Mouse (Mus musculus): ENCODE data around the gene Mok.
A peak's percentile ranks its signal among the peaks of the same experiment; 100 is the strongest.
"Not testable (repeated sequence)": the region's sequence is repeated elsewhere in the genome, so short reads cannot be mapped to it uniquely, and the experiment has no call there.

The Mok gene

DNA sequence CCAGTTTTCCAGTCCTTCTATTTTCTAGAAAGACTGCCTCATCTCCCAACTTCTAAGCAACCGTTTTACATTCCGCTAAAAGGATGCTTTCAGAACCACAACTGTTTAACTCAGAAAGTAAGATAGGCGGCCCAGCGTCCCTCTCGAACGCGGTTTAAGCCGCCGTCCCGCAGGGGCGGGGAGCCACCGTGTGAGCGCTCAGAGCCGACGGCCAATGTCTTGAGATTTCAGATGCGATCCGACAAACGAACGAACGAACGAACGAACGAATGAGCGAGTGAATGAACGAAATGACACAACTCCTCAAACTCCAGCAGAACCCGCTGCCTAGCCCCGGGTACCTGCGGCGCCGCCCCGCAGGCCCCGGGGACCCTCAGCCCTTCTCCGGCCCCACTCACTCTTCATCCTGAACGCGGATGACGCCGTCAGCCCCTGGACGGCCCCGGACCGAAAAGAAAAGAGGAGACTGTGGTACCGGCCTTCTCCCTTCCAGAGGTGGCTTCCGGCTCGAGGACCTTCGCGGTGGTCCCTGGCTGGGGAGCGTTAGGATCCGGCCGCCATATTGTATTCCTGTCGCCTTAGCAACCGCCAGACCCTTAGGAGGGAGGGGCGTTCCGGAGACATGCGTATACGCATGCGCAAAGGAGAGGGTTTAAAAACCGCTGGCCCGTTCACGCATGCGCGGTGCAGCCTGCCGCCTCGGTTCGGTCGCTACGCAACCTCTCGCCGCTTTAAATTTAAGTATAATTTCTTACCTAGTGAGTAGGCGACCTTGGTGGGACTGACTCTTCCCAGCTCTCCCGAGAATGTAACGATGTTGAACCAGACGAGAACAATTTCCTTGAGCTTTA, at the start of gene Mok:
TSS of gene Mok (minus strand) at position 592 of the 851 bp plus-strand sequence.
- peak; percentile 95 for DNase-seq (ENCODE audit: low spot score)

DNA sequence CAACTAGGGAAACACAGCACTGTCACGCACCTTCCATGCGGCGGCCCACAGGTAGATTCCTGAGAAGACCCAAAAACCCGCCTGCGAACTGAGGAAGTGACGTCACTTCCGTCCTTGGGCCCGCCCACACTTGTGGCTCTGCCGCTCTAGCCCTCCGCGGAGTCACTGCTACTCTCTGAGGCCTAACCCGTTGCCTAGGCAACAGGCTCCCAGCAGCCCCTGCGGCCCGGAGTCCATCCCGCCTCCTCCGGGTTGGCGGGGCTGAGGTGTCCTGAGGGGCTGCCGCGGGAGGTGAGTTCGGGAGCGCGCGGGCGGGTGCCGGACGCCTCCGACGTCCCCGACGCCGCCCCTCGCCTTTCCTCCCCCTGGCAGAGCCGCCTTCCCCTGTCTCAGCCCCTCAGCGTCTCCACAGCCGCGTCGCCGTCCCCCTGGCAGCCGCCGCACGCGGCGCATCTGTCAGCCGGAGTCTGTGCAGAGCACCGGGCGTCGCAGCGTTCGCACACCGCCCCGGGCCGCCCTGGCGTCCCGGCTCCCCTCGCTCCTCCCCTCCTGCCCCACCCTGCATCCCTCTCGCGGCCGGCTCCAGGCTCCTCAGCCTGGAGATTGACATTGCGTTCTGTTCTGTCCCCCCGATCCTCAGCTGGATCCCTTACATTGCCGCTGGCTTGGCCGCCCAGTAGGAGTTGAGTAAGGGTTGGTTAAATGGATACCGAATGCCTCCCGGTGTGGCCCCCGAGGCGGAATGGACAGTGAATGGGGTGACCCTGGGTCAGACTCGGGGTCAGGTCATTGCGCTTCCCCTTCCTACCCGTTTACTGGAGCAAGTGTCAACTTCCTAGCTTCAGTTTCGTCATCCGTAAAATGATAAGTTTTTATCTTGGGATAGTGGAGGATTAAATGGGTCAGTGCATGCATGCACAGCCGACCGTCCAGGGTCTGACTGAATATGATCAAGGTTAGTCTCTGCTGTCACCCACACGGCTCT, 48.6 kb upstream of the Mok start, which contains the start of the genes Cinp and Tecpr2:
TSS of gene Cinp (minus strand) at position 110 of the 985 bp plus-strand sequence.
TSS of gene Tecpr2 (plus strand) at position 229 of the 985 bp plus-strand sequence.
- peak; percentile 98 for DNase-seq (ENCODE audit: low spot score)

DNA sequence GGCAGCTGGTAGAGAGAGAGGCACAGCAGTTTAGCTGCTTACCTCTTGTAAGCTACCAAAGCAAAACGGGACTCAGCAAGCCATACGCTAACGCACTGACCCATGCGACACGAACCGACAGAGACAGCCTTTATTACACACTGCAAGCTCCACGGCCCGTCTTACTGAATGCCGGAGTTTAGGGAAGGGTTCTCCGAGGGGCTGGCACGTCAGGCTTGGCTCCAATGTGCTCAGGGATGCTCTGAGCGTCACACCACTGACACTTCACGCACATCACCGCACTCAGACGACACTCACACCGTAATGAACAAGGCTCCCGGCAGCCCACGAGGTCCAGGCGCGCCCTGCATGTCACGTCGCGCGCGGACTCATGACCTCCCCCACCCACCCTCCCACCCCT, 47.9 kb upstream of the Mok start:
- no peak for DNase-seq (ENCODE audit: low spot score)

DNA sequence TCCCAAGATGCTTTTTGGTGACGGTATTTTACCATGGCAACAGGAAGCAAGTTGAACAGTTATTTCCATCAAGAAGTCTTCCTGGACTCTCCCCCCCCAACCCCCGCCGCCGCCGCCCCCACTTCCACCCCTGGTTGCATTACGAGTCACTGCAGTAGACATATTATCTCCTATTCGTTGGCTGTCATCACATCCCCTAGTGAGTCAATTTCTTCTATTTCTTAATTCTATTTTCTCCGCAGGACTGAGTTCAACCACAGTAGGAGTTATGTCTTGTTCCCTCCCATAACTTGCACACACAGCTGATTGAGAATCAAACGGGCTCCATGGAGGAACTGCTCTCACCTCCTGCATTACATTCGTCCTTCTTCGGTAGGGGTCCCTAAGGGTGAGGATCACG, 47.4 kb upstream of the Mok start:
- no peak for DNase-seq (ENCODE audit: low spot score)

DNA sequence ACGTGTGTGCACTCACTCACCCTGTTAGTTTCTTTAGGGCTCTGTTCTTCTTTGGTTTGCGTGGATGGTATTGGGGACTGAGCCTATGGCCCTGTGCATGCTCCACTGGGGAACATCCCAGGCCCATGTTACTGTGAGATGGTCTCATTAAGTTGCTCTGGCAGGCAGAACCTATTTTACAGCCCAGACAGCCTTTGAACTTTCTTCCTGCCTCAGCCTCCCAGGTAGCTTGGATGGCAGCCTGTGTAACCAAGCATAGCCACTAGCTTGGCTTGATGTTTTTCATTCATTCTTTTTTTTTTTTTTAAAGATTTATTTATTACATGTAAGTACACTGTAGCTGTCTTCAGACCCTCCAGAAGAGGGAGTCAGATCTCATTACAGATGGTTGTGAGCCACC, 44.5 kb upstream of the Mok start:
- DNase-seq (ENCODE audit: low spot score) = no peak

DNA sequence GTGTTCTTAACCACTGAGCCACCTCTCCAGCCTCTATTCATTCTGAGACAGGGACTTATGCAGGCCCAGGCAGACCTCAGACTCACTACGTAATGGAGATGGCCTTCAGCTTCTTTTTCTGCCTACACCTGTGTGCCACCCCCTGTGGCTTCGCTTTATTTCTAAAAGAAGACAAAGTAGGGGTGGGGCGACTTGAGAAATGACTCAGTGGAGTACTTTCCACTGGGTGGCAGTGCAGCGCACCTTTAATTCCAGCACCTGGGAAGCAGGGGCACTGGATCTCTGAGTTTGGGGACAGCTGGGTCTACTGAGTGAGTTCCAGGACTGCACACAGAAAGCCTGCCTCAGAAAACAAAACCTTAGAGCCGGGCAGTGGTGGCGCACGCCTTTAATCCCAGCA, 41.6 kb upstream of the Mok start:
- no peak for DNase-seq (ENCODE audit: low spot score)

DNA sequence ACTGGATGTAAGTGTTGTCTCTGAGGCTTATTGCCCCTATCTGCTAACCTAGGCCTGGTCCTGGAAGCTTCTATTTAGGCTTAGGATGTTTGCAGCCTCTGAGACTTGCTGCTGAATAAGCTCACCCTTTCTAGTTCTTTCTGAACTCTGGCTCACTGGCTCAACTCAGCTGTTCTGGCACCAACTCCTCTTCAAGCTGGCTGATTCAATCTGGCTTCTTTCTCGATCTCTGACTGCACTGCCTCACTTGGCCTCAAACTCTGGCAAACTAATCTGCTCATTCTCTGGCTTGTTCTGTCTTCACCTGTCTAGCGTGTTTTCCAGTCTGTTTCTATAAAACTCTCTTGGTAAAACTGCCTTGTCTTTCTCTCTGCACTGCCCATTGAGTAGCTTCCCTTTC, 34.6 kb upstream of the Mok start:
- DNase-seq (ENCODE audit: low spot score) = no peak

DNA sequence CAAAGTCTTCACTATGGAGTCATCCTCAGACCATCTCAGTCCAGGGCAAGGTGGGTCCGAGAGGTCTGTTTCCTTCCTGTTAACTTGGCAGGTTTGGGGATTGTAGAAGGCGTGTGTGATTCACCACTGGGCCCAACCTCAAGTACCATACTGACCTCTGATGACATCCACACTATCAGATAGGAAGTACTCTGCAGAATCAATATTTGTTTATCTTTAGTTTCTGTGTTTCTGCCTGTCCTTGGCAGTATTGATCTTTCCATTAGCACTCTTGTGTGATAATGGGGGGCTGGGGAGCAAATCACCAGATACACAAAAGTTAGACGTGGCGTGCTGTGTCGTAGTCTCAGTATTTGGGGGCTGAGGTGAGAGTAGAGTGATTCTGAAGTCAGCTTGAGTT, 30.5 kb upstream of the Mok start:
- DNase-seq (ENCODE audit: low spot score) = no peak

DNA sequence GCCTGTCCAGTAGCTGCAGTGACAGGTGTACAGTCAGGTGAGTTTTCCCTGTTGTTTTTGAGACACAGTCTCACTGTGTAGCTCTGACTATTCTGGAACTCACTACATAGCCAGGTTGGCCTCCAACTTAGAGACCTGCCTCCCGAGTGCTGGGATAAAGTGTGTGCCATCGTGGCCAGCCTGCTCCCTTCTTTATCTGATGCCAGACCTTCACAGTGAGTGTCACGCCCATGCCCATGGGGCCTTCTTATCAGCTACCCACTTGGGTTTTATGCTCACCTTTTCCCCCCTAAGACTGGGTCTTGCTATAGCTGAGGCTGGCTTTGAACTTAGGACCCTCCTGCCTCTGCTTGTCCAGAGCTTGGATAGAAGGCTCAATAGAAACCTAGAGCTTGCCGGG, 29.4 kb upstream of the Mok start:
- no peak for DNase-seq (ENCODE audit: low spot score)

DNA sequence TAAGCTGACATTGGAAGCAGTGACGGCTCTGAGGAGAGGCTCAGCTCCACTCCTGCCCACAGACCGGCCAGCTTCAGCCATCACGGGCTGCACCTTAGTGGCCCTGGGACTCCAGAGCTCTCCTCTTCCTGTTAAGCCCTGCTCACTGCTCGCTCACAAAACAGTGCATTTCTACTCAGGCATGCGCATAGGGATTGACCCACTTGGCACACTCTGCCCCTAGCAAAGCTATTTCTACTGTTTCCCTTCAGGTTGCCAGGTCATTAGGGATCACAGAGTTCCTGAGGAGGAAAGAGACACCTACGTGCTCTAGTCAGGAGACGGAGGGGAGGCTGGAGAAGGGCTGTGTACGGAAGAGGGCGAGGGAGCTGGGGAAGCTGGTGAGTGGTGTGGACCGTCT, 25.2 kb upstream of the Mok start:
- no peak for DNase-seq (ENCODE audit: low spot score)

DNA sequence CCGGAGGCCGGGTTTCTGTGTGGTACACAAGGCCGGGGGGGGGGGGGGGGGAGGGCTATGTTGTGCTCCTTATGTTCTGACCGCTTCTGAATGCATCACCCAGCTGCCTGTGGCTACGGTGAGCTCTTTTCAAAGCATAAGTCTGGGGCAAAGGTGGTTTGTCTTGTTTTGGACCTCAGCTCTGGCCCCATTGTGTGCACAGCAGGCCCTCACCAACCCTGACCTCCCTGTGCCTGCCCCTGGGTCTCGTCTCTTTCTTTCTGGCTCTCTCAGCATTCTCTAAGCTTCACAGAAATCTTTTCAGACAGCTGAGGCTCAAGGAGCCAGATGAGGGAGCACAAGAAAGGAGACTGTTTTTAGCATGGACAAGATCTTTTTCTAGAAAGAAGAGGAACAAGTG, 24.8 kb upstream of the Mok start:
- DNase-seq (ENCODE audit: low spot score) = no peak

DNA sequence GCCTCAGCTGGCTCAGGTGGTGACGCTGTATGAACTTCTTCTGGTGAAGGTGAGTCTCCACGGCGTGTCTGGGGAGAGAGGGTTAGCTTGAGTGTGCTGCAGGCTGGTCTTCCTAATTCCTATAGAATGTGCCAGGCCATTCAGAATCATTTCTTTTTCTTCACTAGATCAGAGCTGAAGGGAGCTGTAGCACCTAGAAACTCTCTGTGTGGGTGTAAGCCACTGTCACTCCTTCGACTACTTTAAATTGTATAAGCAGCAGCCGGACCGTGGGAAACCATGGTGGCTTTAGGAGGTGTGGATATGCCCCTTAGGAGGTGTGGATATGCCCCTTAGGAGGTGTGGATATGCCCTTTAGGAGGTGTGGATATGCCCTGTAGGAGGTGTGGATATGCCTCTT, 23.3 kb upstream of the Mok start:
- no peak for DNase-seq (ENCODE audit: low spot score)

DNA sequence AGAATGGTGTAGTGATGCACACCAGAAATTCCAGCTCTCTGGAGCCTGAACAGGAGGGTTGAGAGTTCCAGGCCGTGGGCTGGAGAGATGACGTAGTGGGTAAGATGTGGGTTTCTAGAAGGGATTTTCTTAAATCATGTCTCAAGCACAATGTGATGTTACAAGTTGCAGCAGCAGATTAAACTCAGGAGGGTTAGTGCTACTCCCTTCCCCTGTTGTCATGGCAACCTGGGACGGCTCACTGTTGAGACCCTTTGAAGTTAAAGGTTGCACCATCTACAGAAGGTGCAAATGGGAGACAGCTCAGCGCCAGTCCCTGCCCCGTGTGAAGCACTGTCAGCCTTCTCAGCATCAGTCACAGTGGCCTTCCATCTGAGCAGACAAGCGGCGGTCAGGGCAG, 20.5 kb upstream of the Mok start:
- DNase-seq (ENCODE audit: low spot score) = no peak

DNA sequence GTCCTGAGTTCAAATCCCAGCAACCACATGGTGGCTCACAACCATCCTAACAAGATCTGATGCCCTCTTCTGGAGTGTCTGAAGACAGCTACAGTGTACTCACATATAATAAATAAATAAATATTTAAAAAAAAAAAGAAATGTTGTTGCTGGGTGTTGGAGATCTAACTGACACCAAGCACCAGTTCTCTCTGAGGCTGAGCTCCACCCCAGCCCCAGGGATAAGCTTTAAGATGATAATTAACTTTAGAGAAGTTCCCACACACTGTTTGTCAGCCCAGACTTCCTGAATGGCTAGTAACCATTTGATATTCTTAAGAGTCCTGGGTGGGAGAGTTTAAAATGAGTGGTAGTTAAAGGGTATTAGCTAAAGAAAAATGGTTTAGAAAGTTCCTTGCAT, 19.6 kb upstream of the Mok start:
- DNase-seq (ENCODE audit: low spot score) = no peak

DNA sequence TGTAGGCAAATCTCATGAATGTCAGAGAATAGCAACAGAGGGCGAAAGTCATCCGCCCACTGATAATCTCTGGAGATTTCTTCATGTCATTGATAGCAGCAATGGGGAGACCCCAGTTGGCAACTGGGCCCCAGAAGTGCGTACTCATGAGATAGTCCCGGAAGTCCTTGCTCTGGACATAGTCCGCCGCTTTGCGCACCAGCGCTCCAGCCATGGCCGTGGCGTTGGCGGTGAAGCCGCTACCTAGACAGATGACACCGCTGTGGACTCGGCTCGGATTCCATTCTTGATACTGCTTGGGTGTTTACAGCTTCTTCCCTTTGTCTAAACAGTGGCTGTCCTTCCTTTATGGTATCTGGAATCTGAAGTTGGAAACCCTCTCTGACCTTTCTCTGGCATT, 17.9 kb upstream of the Mok start:
- DNase-seq (ENCODE audit: low spot score) = not testable (repeated sequence)

DNA sequence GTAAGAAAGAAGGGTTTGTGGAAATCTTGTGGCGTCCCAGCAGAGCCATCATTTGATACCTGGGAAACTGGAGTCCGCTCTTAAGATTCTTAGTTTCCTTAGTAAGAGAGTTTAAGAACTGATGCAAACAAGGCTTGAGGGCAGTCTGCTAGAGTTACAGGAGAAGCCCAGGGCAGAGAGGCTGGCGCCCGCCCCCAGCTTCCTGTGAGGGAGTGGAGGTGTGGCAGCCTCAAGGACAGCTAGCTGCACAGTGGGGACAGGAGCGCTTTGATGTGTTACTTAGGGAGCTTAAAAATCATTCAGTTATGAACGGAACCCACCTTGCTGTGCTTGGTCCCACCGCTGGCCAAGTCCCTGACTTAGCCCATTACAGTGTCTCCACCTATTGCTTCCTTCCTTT, 16.5 kb upstream of the Mok start:
- DNase-seq (ENCODE audit: low spot score) = peak; percentile 28

DNA sequence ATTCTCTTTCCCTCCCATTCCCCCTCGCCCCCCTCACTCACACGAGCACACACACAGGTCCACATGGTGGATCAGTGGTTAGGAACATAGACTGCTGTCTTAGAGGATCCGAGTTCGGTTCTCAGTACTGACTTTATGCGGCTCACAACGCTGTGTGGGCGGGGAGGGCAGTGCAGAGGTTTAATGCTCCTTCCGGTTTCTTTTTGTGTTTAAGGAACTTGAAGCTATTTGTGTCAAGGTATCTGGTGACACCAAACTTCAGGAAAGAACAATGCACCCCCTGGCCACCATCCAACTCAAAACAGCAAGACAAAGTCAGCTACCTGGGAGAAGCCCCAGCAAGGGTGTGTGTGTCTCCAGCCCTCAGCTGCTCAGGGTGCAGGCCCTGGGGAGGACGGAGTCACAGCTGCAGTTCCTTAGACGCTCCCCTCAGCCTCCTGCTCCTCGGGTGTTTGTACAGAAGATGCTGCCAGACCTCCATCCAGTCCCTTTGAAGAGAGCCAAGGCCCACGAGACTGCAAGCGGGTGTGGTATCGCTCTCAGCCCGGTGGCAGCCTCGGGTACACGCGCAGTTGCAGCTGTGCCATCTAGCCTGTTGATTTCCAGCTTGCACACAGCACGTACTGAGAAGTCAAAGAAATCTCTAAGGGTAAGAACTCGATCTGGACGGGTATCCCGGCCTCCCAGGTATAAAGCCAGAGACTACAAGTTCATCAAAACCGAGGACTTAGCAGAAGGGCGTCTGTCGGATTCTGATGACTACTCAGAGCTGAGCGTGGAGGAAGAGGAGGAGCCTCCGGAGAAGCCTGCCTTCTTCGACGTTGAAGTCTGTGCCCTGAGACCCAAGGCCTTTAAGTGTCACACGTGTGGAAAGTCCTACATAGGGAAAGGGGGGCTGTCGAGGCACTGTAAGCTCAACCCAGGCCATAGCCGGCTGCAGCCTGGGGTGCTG, 14.3 kb upstream of the Mok start:
- no peak for DNase-seq (ENCODE audit: low spot score)

DNA sequence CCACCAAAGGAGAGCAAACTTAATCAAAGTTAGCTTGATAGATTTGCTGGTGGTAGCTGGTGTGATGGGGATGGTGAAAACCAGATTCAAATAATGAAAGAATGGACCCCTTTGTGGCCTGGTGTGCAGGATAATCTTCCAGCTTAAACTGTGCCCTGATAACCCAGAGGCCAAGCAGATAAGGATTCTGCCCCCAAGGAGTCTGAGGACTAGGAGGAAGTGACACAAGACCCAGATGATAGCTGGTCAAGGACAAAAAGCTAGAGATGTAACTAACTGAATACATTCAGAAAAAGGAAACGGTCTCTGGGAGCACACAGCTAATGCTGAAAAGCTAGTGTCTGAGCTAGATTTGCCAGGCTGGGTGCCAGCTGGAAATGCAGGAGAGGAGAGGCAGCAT, 11.2 kb upstream of the Mok start:
- no peak for DNase-seq (ENCODE audit: low spot score)

DNA sequence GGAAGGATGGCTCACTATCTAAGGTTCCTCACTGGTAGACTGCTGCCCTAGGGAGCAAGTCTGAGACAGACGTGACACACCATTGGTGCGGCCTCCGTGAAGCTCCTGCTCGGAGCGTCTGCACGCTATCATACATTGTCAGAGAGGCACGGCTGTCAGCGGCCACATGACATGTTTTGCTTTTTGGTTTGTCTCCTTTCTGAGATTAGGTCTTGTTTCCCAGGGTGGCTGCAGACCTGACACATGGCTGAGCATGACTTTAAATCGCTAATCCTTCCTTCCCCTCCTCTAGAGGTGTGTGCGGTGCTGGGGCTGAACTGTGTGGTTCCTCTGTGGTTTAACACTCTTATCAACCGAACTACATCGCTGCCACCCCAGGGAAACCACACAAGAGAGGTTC, 10.7 kb upstream of the Mok start:
- DNase-seq (ENCODE audit: low spot score) = no peak

DNA sequence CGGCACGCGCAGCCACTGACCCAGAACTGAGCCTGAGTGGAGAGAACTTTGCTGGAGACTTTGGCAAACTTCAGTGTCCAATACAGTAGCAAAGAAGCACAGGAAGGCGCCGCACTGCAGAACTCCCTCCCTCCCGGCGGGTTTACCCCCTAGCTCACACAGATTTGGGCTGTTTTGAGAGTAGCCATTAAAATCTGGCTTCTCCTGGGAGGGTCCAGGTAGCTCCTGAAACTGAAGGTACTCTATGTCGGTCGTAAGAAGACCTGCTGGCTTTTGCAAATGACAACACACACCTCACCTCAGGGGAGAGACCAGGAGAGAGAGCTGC, 10.2 kb upstream of the Mok start:
- no peak for DNase-seq (ENCODE audit: low spot score)

DNA sequence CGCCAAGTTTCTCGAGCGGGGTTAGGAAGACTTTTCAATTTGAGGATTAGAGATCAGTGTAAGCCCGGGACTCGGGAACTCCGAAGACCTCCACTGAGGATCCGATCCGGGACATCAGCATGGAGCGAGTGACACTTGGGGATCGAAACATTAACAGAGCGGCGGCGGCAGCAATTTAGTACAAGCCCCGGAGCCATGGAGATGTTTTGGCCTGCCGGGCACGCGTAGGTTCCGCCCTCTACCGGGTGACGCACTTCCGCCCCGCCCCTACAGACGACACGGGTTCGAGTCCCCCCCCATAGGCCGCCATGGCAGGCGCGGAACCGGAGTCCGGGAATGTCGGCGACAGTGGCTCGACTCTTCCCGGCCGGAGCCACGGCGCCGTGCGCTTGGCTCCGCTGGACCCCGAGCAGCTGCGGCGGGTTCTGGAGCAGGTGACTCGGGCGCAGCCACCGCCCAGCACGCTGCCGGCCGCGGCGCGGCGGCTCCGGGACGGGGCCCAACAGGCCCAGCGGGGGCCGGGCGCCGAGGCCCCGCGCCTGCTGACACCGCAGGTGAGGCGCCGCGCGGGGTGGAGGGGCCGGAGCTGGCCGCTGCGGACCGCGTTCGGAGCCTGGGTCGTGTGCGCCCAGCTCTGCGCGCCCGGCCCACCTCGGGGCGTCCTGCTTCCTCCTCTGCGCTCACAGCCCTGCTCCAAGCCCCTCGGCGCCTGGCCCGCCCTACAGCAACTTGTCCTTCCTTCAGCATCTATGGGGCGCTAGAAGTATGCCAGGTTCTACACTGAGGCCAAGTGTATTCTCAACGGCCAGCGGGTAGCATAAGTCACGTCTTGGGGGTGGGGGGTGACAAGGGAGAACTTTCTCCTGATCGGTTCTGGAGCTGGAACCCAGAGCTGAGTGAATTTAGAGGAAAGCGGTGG, 9.5 kb upstream of the Mok start, which contains the start of gene Zfp839:
TSS of gene Zfp839 (plus strand) at position 244 of the 919 bp plus-strand sequence.
- peak; percentile 79 for DNase-seq (ENCODE audit: low spot score)
